Mouse (Mus musculus) olfactory bulb, adult 2 months (tissue): ENCODE results near the gene Kcnmb3.

ENCODE experiments used
- CTCF ChIP-seq: fragments of 200-500 bp; IDR thresholded peaks from 2 replicates; pipeline ENCODE4 v1.5.1; 2012; ENCODE audit warnings: low read depth, mild to moderate bottlenecking, low read length, moderate library complexity; ENCODE audit not compliant: insufficient read depth
- POLR2A ChIP-seq: fragments of 200-500 bp; IDR thresholded peaks from 2 replicates; pipeline ENCODE4 v1.6.1; 2012; ENCODE audit warnings: mild to moderate bottlenecking, low read depth, low read length, moderate library complexity; ENCODE audit not compliant: insufficient read depth

DNA sequence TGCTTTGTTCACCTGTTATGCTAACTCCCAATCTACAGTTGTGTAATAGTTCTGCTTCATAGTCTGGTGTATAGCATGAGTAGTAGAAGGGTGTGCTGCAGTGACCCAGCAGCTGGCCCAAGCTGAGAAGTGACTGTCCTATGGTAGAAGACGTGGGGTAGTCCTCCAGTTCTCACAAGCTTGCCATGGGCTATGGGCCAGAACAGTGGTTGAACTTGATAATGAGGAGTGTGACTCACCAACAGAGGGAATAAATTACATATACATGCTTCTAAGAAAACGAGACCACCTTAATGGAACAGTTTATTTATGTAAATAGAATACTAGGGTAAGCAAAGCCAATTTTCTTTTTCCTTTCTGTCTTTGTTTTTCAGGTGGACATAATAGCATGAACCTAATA is 61.6 kb downstream of the Kcnmb3 start:
- TF ChIP-seq CTCF: no peak
- no peak for TF ChIP-seq POLR2A
